Mouse (Mus musculus): ENCODE data around the gene Gm3633. TPM values are rescaled to one million over a fixed set of nuclear protein-coding genes. Genes with fewer than 3 reads are reported as not detected.
"Not testable (repeated sequence)": the region's sequence is repeated elsewhere in the genome, so short reads cannot be mapped to it uniquely, and the experiment has no call there.

The Gm3633 gene
- not detected in 2 replicates for polyA plus RNA-seq (2014; fragmentation: Nextera tagmentation; extraction: Ambion mirVana)

GRCm38 (mm10) chr14:42641817-42642216 is at the start of gene Gm3633:
Gene Gm3633 (minus strand): TSS chr14:42641917.
- H3K4me1 ChIP-seq (ENCODE audit: control insufficient read depth, insufficient read depth, low read length); H3K36me3 ChIP-seq (ENCODE audit: control insufficient read depth, insufficient read depth, low read length); H3K27ac ChIP-seq (ENCODE audit: low read depth, low read length); H3K9me3 ChIP-seq (replicated peaks; ENCODE audit: control insufficient read depth, low read length); ATAC-seq; H3K4me3 ChIP-seq (ENCODE audit: low read depth, low read length); DNase-seq (ENCODE audit: low spot score); H3K27me3 ChIP-seq (replicated peaks; ENCODE audit: control insufficient read depth, insufficient read depth, low read length); H3K4me2 ChIP-seq (ENCODE audit: low read length); H3K9ac ChIP-seq (ENCODE audit: low read length): not testable (repeated sequence)
- WGBS = no CpG with 5 or more reads among the region's 2 CpGs

GRCm38 (mm10) chr14:42655638-42656037 is 13.9 kb upstream of the Gm3633 start, which contains the start of gene Gm10378:
Gene Gm10378 (plus strand): TSS chr14:42655938.
- not testable (repeated sequence) for H3K9me3 ChIP-seq (replicated peaks; ENCODE audit: control insufficient read depth, low read length); H3K4me2 ChIP-seq (ENCODE audit: low read length); H3K27ac ChIP-seq (ENCODE audit: low read depth, low read length); H3K9ac ChIP-seq (ENCODE audit: low read length); H3K4me3 ChIP-seq (ENCODE audit: low read depth, low read length); H3K27me3 ChIP-seq (replicated peaks; ENCODE audit: control insufficient read depth, insufficient read depth, low read length); H3K36me3 ChIP-seq (ENCODE audit: control insufficient read depth, insufficient read depth, low read length); DNase-seq (ENCODE audit: low spot score); H3K4me1 ChIP-seq (ENCODE audit: control insufficient read depth, insufficient read depth, low read length); ATAC-seq
- WGBS = no CpG with 5 or more reads among the region's 1 CpGs

- not testable (repeated sequence) for H3K9ac ChIP-seq (ENCODE audit: low read length)
Observed at GRCm38 (mm10) chr14:42599782-42600181, 41.9 kb downstream of the Gm3633 start, which contains the start of gene Gm17124. Gene Gm17124 (minus strand): TSS chr14:42599882.

More at GRCm38 (mm10) chr14:42599782-42600181, 41.9 kb downstream of the Gm3633 start, which contains the start of gene Gm17124:
- not testable (repeated sequence) for H3K4me2 ChIP-seq (ENCODE audit: low read length); H3K4me1 ChIP-seq (ENCODE audit: control insufficient read depth, insufficient read depth, low read length); H3K27me3 ChIP-seq (replicated peaks; ENCODE audit: control insufficient read depth, insufficient read depth, low read length); H3K4me3 ChIP-seq (ENCODE audit: low read depth, low read length); H3K27ac ChIP-seq (ENCODE audit: low read depth, low read length); DNase-seq (ENCODE audit: low spot score); H3K9me3 ChIP-seq (replicated peaks; ENCODE audit: control insufficient read depth, low read length); H3K36me3 ChIP-seq (ENCODE audit: control insufficient read depth, insufficient read depth, low read length); ATAC-seq
- no CpG with 5 or more reads among the region's 3 CpGs for WGBS

Small RNA genes lying within 50 kb of the gene (microRNA-seq; reads per million reads assigned to microRNA genes)
- gene Gm23620 (not detected), gene Gm25228 (not detected)

Other genes with a start within 250 kb of the Gm3633 start
- not detected in 2 replicates for gene Gm8005, start 202.2 kb downstream of the Gm3633 start, polyA plus RNA-seq (2014; fragmentation: Nextera tagmentation; extraction: Ambion mirVana)
- not detected in 2 replicates for gene Gm8011, start 178.0 kb downstream of the Gm3633 start, polyA plus RNA-seq (2014; fragmentation: Nextera tagmentation; extraction: Ambion mirVana)
- gene Gm8020, start 139.6 kb downstream of the Gm3633 start, polyA plus RNA-seq (2014; fragmentation: Nextera tagmentation; extraction: Ambion mirVana) = not detected in 2 replicates
- gene Gm8024, start 117.6 kb downstream of the Gm3633 start, polyA plus RNA-seq (2014; fragmentation: Nextera tagmentation; extraction: Ambion mirVana) = not detected in 2 replicates
- not detected in 2 replicates for gene Gm17124, start 42.0 kb downstream of the Gm3633 start, polyA plus RNA-seq (2014; fragmentation: Nextera tagmentation; extraction: Ambion mirVana)
- gene Gm10378, start 14.0 kb upstream of the Gm3633 start, polyA plus RNA-seq (2014; fragmentation: Nextera tagmentation; extraction: Ambion mirVana) = not detected in 2 replicates
- gene Gm3015, start 126.9 kb upstream of the Gm3633 start, polyA plus RNA-seq (2014; fragmentation: Nextera tagmentation; extraction: Ambion mirVana) = not detected in 2 replicates
- not detected in 2 replicates for gene Gm10377, start 156.1 kb upstream of the Gm3633 start, polyA plus RNA-seq (2014; fragmentation: Nextera tagmentation; extraction: Ambion mirVana)
- gene Gm21977, start 211.6 kb upstream of the Gm3633 start, polyA plus RNA-seq (2014; fragmentation: Nextera tagmentation; extraction: Ambion mirVana) = not detected in 2 replicates